Comparison of ENCODE assay signal across 7 mouse cellular contexts in the genomic region with DNA sequence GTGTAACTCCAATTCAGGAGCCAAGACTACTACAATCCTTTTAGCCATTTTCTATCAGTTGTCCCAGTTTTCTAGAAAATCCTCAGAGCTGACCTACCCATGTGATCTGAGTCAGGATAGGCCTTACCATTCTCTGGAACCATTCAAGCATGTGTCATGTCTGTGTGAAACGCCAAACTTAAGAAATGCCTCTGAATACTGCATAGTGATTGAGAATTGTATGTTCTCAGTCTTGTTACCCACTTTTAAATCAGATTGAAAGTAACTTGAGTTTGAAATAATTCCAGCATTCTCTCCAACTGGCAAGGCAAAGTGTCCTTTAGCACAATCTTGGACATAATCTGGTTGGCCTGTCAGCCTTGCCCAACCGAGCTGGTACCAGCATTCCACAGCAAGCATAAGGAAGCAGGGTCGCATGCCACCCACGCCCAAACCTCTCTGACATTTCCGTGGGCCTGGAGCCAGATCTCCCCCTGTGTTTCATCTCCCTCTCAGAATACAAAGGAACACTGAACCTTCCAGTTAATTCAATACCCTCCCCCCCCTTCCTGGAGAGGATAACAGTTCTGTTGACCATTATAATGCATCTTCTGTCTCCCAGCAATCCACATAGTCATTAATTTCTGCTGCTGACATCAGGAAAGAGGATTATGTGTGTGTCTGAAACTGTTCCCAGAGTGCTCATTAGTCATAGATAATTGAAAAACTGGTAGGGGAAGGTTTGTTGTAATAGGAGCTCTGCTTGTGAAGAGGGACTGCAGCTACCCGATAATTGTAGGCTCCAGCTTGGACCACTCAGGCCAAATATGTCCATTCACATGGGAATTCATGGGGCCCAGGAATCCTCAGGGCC.
DNase-seq lines count a peak whose midpoint lies in the region; TF ChIP-seq lines count a peak whose summit lies in the region.

No protein-coding gene starts in this region.

- peak; percentile 27; the same call in 1 of the 2 replicates for TF ChIP-seq POLR2A in embryonic fibroblast, embryonic 13.5 days (IDR thresholded peaks at IDR 0.05; ENCODE audit: low read depth, low read length)

- peak; percentile 37 to 47 for DNase-seq in right cerebral cortex, postnatal 10 days (ENCODE audit: low spot score in 2 of 2)
- no peak for DNase-seq in right cerebral cortex, postnatal 25 days
- peak; percentile 63 for DNase-seq in kidney, adult 11 months
- DNase-seq in lung, postnatal 4 days, result peak; percentile 61 to 84
- DNase-seq in thymus, postnatal 36 days, result no peak
- no peak for DNase-seq in left cerebral cortex, postnatal 36 days (ENCODE audit: low spot score in 2 of 2)

- peak overlapping the region; percentile 37 for H3K27ac ChIP-seq in embryonic fibroblast, embryonic 13.5 days (ENCODE audit: insufficient read depth, low read length)

- no peak for TF ChIP-seq CTCF in embryonic fibroblast, embryonic 13.5 days (IDR thresholded peaks at IDR 0.05; ENCODE audit: borderline replicate concordance, insufficient read depth, low read length)

- intact Hi-C loops in left cerebral cortex, postnatal 36 days (cut with DNase I), result loop anchor here (5.0 kb wide), 1 partner anchor 681 kb away; the partner anchor contains the start of gene Jun

- no peak overlapping the region for H3K4me3 ChIP-seq in embryonic fibroblast, embryonic 13.5 days (ENCODE audit: insufficient read depth, low read length)

- H3K4me1 ChIP-seq in embryonic fibroblast, embryonic 13.5 days (ENCODE audit: control insufficient read depth, insufficient read depth, low read length), result peaks cover 4% of the 10 kb centered on the region

Comparison
In these comparisons a context has a peak if more than half of its experiments do, and no peak if none do; other contexts are left out.
1. DNase-seq: peak in right cerebral cortex, postnatal 10 days (2 of 2), kidney, adult 11 months (single experiment) and lung, postnatal 4 days (2 of 2); none in right cerebral cortex, postnatal 25 days (single experiment), thymus, postnatal 36 days (0 of 2) and left cerebral cortex, postnatal 36 days (0 of 2).